Mouse (Mus musculus): ENCODE measurements around the gene Dysf. TPM values are rescaled to one million over a fixed set of nuclear protein-coding genes. Genes with fewer than 3 reads are reported as not detected.
"Not testable (repeated sequence)": the region's sequence is repeated elsewhere in the genome, so short reads cannot be mapped to it uniquely, and the experiment has no call there.

The Dysf gene
- polyA plus RNA-seq (2015; fragmentation: Nextera tagmentation; extraction: Ambion mirVana), result 13.2 and 15.5 TPM in 2 replicates

DNA sequence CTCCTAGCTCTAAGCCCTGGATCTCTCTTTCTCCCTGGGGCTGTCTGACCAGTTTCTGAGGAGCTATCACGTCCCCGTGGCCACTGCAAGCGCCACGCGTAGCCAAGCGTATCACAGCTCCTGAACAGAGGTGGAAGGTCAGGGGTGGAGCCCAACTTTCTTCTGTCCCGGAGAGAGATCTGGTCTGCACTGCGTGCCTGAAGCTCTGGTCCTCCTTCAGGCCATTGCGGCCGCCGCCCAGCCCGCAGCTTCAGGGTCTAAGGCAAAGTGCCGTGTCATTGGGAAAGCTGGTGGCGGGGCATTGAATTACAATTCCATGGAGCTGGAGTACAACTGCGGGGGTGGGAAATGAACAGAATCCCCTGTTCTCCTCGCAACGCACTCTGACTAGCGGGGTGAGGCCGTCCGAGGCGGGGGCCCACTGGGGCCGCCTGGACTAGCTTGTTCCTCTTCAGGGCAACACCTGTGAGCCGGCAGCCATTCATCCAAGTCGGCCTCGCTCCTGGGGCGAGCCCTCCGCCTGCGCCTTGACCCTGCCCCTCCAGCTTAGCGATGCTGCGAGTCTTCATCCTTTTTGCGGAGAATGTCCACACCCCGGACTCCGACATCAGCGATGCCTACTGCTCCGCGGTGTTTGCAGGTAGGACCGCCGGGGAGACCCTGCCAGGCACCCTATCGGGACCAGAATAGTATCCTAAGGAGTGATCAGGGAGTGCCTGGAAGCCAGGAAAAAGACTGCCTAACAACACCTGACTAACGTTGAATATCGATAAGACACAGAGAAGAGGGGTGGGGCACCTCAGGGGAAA is at the start of gene Dysf:
Dysf (plus strand) TSS at position 228 of the 809 bp plus-strand sequence.
- 2% methylated on average over 41 of the region's 41 CpGs for WGBS
- Histone ChIP-seq H3K27me3 (ENCODE audit: control insufficient read depth, insufficient read depth, low read length) (no peaks in the 10 kb centered on the region), H3K9ac (ENCODE audit: low read length) (peak within 1 kb of the TSS; percentile 78), H3K36me3 (ENCODE audit: control insufficient read depth, insufficient read depth) (no peaks in the 10 kb centered on the region), H3K27ac (ENCODE audit: low read length) (peak within 1 kb of the TSS; percentile 88), H3K9me3 (replicated peaks; ENCODE audit: control insufficient read depth, low read length) (no peaks in the 10 kb centered on the region), H3K4me2 (ENCODE audit: low read depth, low read length) (peak within 1 kb of the TSS; percentile 74), H3K4me1 (ENCODE audit: control insufficient read depth, insufficient read depth, low read length) (peaks cover 33% of the 10 kb centered on the region), H3K4me3 (ENCODE audit: low read length) (peak within 1 kb of the TSS; percentile 59)
- peak; percentile 44 for ATAC-seq (replicated peaks; ENCODE audit: extremely low read depth, insufficient read depth, low FRiP score)

- ATAC-seq (replicated peaks; ENCODE audit: extremely low read depth, insufficient read depth, low FRiP score), result no peak
- WGBS, result 90% methylated on average over 5 of the region's 5 CpGs
- peaks cover 6% of the 10 kb centered on the region for H3K4me1 ChIP-seq (ENCODE audit: control insufficient read depth, insufficient read depth, low read length)
- H3K36me3 ChIP-seq (ENCODE audit: control insufficient read depth, insufficient read depth), result peaks cover 16% of the 10 kb centered on the region; the same call in 1 of the 2 replicates
- no peak overlapping the region for H3K9ac ChIP-seq (ENCODE audit: low read length)
- no peaks in the 10 kb centered on the region for H3K9me3 ChIP-seq (replicated peaks; ENCODE audit: control insufficient read depth, low read length)
- no peak overlapping the region for H3K4me3 ChIP-seq (ENCODE audit: low read length)
- H3K27ac ChIP-seq (ENCODE audit: low read length), result no peak overlapping the region
- H3K27me3 ChIP-seq (ENCODE audit: control insufficient read depth, insufficient read depth, low read length), result no peaks in the 10 kb centered on the region
- H3K4me2 ChIP-seq (ENCODE audit: low read depth, low read length), result no peak overlapping the region
Measured at GRCm38 (mm10) chr6:83987642-83988041, 20.7 kb upstream of the Dysf start.

GRCm38 (mm10) chr6:84002716-84003115 is 5.7 kb upstream of the Dysf start:
- no peak overlapping the region for H3K27ac ChIP-seq (ENCODE audit: low read length)
- H3K4me1 ChIP-seq (ENCODE audit: control insufficient read depth, insufficient read depth, low read length), result peaks cover 7% of the 10 kb centered on the region; the same call in 1 of the 2 replicates
- WGBS, result 59% methylated on average over 1 of the region's 1 CpGs
- ATAC-seq (replicated peaks; ENCODE audit: extremely low read depth, insufficient read depth, low FRiP score), result no peak
- H3K27me3 ChIP-seq (ENCODE audit: control insufficient read depth, insufficient read depth, low read length), result no peaks in the 10 kb centered on the region
- H3K4me2 ChIP-seq (ENCODE audit: low read depth, low read length), result no peak overlapping the region
- H3K36me3 ChIP-seq (ENCODE audit: control insufficient read depth, insufficient read depth), result peaks cover 21% of the 10 kb centered on the region
- no peak overlapping the region for H3K4me3 ChIP-seq (ENCODE audit: low read length)
- 0 out of 2 replicates have a peak, but pooled peaks cover 3% of the 10 kb centered on the region for H3K9me3 ChIP-seq (replicated peaks; ENCODE audit: control insufficient read depth, low read length)
- no peak overlapping the region for H3K9ac ChIP-seq (ENCODE audit: low read length)

- Histone ChIP-seq H3K27me3 (ENCODE audit: control insufficient read depth, insufficient read depth, low read length) (no peaks in the 10 kb centered on the region), H3K4me3 (ENCODE audit: low read length) (no peak overlapping the region), H3K4me2 (ENCODE audit: low read depth, low read length) (no peak overlapping the region), H3K4me1 (ENCODE audit: control insufficient read depth, insufficient read depth, low read length) (peaks cover 7% of the 10 kb centered on the region; the same call in 1 of the 2 replicates), H3K9ac (ENCODE audit: low read length) (no peak overlapping the region), H3K36me3 (ENCODE audit: control insufficient read depth, insufficient read depth) (peaks cover 5% of the 10 kb centered on the region), H3K9me3 (replicated peaks; ENCODE audit: control insufficient read depth, low read length) (no peaks in the 10 kb centered on the region), H3K27ac (ENCODE audit: low read length) (no peak overlapping the region)
- no peak for ATAC-seq (replicated peaks; ENCODE audit: extremely low read depth, insufficient read depth, low FRiP score)
- WGBS, result 87% methylated on average over 4 of the region's 4 CpGs
Measured at GRCm38 (mm10) chr6:84004295-84004694, 4.1 kb upstream of the Dysf start.

- H3K9me3 ChIP-seq (replicated peaks; ENCODE audit: control insufficient read depth, low read length), result no peaks in the 10 kb centered on the region
- WGBS, result 14% methylated on average over 8 of the region's 8 CpGs
- peak overlapping the region; percentile 74 for H3K4me2 ChIP-seq (ENCODE audit: low read depth, low read length)
- H3K27ac ChIP-seq (ENCODE audit: low read length), result peak overlapping the region; percentile 88
- no peaks in the 10 kb centered on the region for H3K36me3 ChIP-seq (ENCODE audit: control insufficient read depth, insufficient read depth)
- H3K4me1 ChIP-seq (ENCODE audit: control insufficient read depth, insufficient read depth, low read length), result peaks cover 33% of the 10 kb centered on the region
- no peaks in the 10 kb centered on the region for H3K27me3 ChIP-seq (ENCODE audit: control insufficient read depth, insufficient read depth, low read length)
- ATAC-seq (replicated peaks; ENCODE audit: extremely low read depth, insufficient read depth, low FRiP score), result peak; percentile 76
- peak overlapping the region; percentile 59 for H3K4me3 ChIP-seq (ENCODE audit: low read length)
- peak overlapping the region; percentile 78 for H3K9ac ChIP-seq (ENCODE audit: low read length)
Measured at GRCm38 (mm10) chr6:84009172-84009872, 932 bp downstream of the Dysf start.

DNA sequence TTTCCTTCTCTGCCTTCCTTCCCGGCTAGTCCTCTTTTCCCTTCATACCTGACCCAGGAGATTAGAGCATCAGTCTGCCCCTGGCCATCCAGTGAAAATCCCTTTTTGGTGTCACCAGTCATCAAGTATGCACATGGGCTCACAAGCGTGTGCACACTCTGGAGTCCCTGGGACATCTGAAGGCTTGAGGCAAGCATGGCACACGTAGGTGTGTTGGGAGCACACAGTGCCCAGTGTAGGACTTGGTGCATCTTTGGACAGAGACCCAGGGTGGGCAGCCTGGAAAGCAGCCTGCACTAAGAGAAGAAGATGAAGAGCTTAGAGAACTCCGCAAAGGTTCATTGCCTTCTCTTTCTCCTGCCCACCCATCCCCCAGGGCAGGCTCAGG is 1.5 kb downstream of the Dysf start:
- H3K36me3 ChIP-seq (ENCODE audit: control insufficient read depth, insufficient read depth), result no peaks in the 10 kb centered on the region
- no peak for ATAC-seq (replicated peaks; ENCODE audit: extremely low read depth, insufficient read depth, low FRiP score)
- WGBS, result 22% methylated on average over 4 of the region's 4 CpGs
- peak overlapping the region; percentile 74 for H3K4me2 ChIP-seq (ENCODE audit: low read depth, low read length)
- peak overlapping the region; percentile 63 for H3K9ac ChIP-seq (ENCODE audit: low read length)
- H3K27me3 ChIP-seq (ENCODE audit: control insufficient read depth, insufficient read depth, low read length), result no peaks in the 10 kb centered on the region
- no peaks in the 10 kb centered on the region for H3K9me3 ChIP-seq (replicated peaks; ENCODE audit: control insufficient read depth, low read length)
- peak overlapping the region; percentile 88 for H3K27ac ChIP-seq (ENCODE audit: low read length)
- H3K4me3 ChIP-seq (ENCODE audit: low read length), result peak overlapping the region; percentile 59
- H3K4me1 ChIP-seq (ENCODE audit: control insufficient read depth, insufficient read depth, low read length), result peaks cover 34% of the 10 kb centered on the region

DNA sequence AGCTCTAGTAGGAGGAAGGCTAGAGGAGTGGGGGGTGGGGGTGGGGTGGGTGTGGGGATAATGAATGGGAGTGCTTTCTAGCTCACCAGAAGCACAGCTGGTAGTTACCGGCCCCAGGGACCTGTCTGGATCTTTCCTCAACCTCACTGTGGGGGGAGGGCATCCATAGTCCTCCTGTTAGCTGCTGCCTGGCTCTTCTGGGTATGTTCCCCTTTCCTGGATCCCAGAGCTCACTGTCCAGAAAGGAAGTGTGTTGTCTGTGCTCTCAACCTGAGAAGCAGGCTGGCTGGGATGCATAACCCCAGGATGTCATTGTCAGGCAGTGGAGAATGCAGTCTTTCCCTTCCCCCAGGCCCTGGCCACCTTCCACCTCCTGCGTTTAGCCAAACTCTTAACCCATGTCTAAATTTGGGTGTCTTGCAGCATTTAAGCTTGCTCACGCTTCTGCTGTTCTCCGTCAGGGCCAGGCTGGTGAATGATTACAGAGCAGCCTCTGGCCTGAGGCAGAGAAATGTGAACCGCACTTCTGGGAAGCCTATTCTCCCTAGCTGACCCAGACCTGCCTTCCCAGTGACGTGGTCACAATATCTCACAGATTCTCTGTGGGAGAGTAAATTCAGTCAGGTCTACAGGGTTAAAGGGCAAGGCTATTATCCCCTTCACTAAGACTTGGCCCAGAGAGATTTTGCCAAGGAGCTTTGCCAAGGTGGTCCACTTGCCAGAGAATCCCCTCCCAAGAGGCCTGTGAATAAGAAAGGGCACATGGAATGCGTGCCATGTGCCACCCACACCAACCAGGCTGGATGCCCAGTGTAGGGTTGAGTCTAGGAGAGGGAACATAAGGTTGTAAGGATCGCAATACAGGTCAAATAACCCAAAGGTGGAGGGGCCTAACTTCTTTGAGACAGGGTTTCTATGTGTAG is 2.2 kb downstream of the Dysf start:
- Histone ChIP-seq H3K27me3 (ENCODE audit: control insufficient read depth, insufficient read depth, low read length) (no peaks in the 10 kb centered on the region), H3K9ac (ENCODE audit: low read length) (peak overlapping the region; percentile 63), H3K9me3 (replicated peaks; ENCODE audit: control insufficient read depth, low read length) (no peaks in the 10 kb centered on the region), H3K4me2 (ENCODE audit: low read depth, low read length) (peak overlapping the region; percentile 74), H3K36me3 (ENCODE audit: control insufficient read depth, insufficient read depth) (no peaks in the 10 kb centered on the region), H3K27ac (ENCODE audit: low read length) (peak overlapping the region; percentile 88), H3K4me3 (ENCODE audit: low read length) (peak overlapping the region; percentile 59), H3K4me1 (ENCODE audit: control insufficient read depth, insufficient read depth, low read length) (peaks cover 40% of the 10 kb centered on the region)
- 34% methylated on average over 8 of the region's 8 CpGs for WGBS
- peak; percentile 50; the same call in 1 of the 2 replicates for ATAC-seq (replicated peaks; ENCODE audit: extremely low read depth, insufficient read depth, low FRiP score)

DNA sequence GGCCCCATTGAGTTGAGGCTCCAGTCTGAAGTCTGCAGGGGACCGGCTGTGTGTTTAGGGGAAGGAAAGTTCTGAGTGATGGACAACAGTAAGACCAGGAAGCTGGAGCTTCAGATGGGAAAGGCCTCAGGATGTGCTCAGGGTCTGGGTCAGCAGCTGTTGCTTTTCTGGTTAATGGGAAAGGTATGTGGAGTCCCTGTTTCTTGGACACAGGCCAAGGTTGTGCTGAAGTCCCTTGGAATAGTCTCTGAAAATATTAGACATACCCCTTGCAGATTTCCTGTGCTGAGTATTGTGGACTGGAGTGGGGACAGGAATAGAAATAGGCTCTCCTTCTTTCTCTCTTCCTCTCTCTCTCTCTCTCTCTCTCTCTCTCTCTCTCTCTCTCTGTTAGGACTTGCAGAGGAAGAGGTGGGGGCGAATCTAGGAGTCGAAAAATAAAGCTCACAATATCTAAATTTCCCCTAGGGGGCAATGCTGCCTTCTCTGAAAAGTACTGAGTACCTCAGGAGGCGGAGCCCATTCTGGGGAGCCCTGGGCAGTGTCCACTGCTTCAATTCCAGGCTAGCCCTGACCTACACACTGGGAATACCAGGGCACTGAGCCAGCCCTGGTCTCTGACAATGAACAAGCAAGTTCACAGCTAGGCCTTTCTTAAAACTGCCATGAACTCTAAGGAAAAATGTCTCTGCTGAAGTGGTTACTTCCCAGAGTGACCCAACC is 6.7 kb downstream of the Dysf start:
- not testable (repeated sequence) for H3K9me3 ChIP-seq (replicated peaks; ENCODE audit: control insufficient read depth, low read length); H3K27me3 ChIP-seq (ENCODE audit: control insufficient read depth, insufficient read depth, low read length); H3K4me3 ChIP-seq (ENCODE audit: low read length); H3K36me3 ChIP-seq (ENCODE audit: control insufficient read depth, insufficient read depth); H3K4me2 ChIP-seq (ENCODE audit: low read depth, low read length)
- Histone ChIP-seq H3K9ac (ENCODE audit: low read length) (peak overlapping the region; percentile 30; the same call in 1 of the 2 replicates), H3K4me1 (ENCODE audit: control insufficient read depth, insufficient read depth, low read length) (peaks cover 47% of the 10 kb centered on the region), H3K27ac (ENCODE audit: low read length) (peak overlapping the region; percentile 78)
- WGBS, result 38% methylated on average over 4 of the region's 4 CpGs
- peak; percentile 38 for ATAC-seq (replicated peaks; ENCODE audit: extremely low read depth, insufficient read depth, low FRiP score)
